Mouse (Mus musculus): Measurements from ENCODE around the gene Spx.

Gene Spx

GRCm38 (mm10) chr6:142451381-142451780 is 38.1 kb downstream of the Spx start:
- DNase-seq = no peak

GRCm38 (mm10) chr6:142453311-142453710 is 40.1 kb downstream of the Spx start:
- no peak for DNase-seq

- no peak for DNase-seq
These were observed 42.2 kb downstream of the Spx start for GRCm38 (mm10) chr6:142455314-142455996.

- no peak for DNase-seq
These were observed 44.8 kb downstream of the Spx start for GRCm38 (mm10) chr6:142458010-142458409.

- no peak for DNase-seq
These were observed 45.9 kb downstream of the Spx start for GRCm38 (mm10) chr6:142459017-142459678.

- DNase-seq = no peak
These were observed 49.0 kb downstream of the Spx start for GRCm38 (mm10) chr6:142462194-142462593.
